Mouse (Mus musculus) thymus, adult 2 months (tissue): ENCODE data around the gene Olfr693.

Experiments used
- CTCF ChIP-seq: fragments of 200-500 bp; IDR thresholded peaks from 2 replicates; pipeline ENCODE4 v1.5.1; 2012; ENCODE audit warnings: mild to moderate bottlenecking, control low read depth, low read length, moderate library complexity, borderline replicate concordance; ENCODE audit not compliant: control insufficient read depth, poor library complexity, insufficient read depth; ENCODE audit errors: extremely low read depth
- POLR2A ChIP-seq: fragments of 200-500 bp; IDR thresholded peaks from 2 replicates; pipeline ENCODE4 v1.6.1; 2012; ENCODE audit warnings: mild to moderate bottlenecking, low read length, control low read depth, moderate library complexity; ENCODE audit not compliant: control insufficient read depth, poor library complexity, insufficient read depth; ENCODE audit errors: extremely low read depth

GRCm38 (mm10) chr7:106711463-106711862 lies 31.1 kb upstream of the Olfr693 start:
- TF ChIP-seq POLR2A (no peak), CTCF (no peak)
